Mouse (Mus musculus) liver, postnatal 0 days (tissue): ENCODE measurements at regions not wholly inside any gene's neighbourhood (a gene's known extent, or its start where the extent isn't known, plus 50 kb on each side); places are given as distances from the start of the nearest gene placed in this dataset.

ENCODE experiments used
- CTCF ChIP-seq: sonication (generic); IDR thresholded peaks from 2 replicates; pipeline ENCODE4 v1.5.1; 2016; ENCODE audit warnings: antibody characterized with exemption, low read depth
- EP300 ChIP-seq: IDR thresholded peaks from 2 replicates; pipeline ENCODE4 v1.6.1; 2016; ENCODE audit warnings: antibody characterized with exemption, low read depth, mild to moderate bottlenecking

GRCm38 (mm10) chr17:49226016-49226400 lies 202.2 kb upstream of the Mocs1 start:
- TF ChIP-seq CTCF (no peak), EP300 (no peak)
